Mouse (Mus musculus): ENCODE results near the gene Unc5a.
A peak's percentile ranks its signal among the peaks of the same experiment; 100 is the strongest.

The Unc5a gene

GRCm38 (mm10) chr13:55006415-55006742 is 57.2 kb downstream of the Unc5a start:
- DNase-seq = no peak

GRCm38 (mm10) chr13:55008589-55008988 is 59.4 kb downstream of the Unc5a start:
- no peak for DNase-seq

- DNase-seq = no peak
These were observed 61.9 kb downstream of the Unc5a start for GRCm38 (mm10) chr13:55011103-55011502.

- no peak for DNase-seq
These were observed 62.8 kb downstream of the Unc5a start for GRCm38 (mm10) chr13:55011981-55012478.

GRCm38 (mm10) chr13:55013702-55014344 is 64.6 kb downstream of the Unc5a start:
- DNase-seq = no peak

GRCm38 (mm10) chr13:55014451-55014850 is 65.2 kb downstream of the Unc5a start:
- no peak for DNase-seq

GRCm38 (mm10) chr13:55017154-55017897 is 68.1 kb downstream of the Unc5a start:
- no peak for DNase-seq

- DNase-seq = no peak
These were observed 68.8 kb downstream of the Unc5a start for GRCm38 (mm10) chr13:55017898-55018599.

- DNase-seq = no peak
These were observed 69.5 kb downstream of the Unc5a start for GRCm38 (mm10) chr13:55018700-55019099.

- no peak for DNase-seq
These were observed 70.0 kb downstream of the Unc5a start for GRCm38 (mm10) chr13:55019181-55019580.

- no peak for DNase-seq
These were observed 70.8 kb downstream of the Unc5a start for GRCm38 (mm10) chr13:55020051-55020450.

GRCm38 (mm10) chr13:55021194-55021779 is 72.1 kb downstream of the Unc5a start, which contains the start of gene Hk3:
Gene Hk3 (minus strand): TSS chr13:55021385.
- peak; percentile 28 for DNase-seq

- no peak for DNase-seq
These were observed 73.0 kb downstream of the Unc5a start for GRCm38 (mm10) chr13:55022256-55022655.

- peak; percentile 40 for DNase-seq
These were observed 73.5 kb downstream of the Unc5a start for GRCm38 (mm10) chr13:55022715-55023114.

- no peak for DNase-seq
These were observed 75.0 kb downstream of the Unc5a start for GRCm38 (mm10) chr13:55024215-55024614.

- no peak for DNase-seq
These were observed 90.8 kb downstream of the Unc5a start for GRCm38 (mm10) chr13:55040016-55040415.

GRCm38 (mm10) chr13:55047706-55048105 is 98.5 kb downstream of the Unc5a start:
- DNase-seq = no peak
